Mouse (Mus musculus) testis, adult 2 months (tissue): ENCODE data around the gene Arhgef2.

Source experiments
- CTCF ChIP-seq: fragments of 200-500 bp; IDR thresholded peaks from 2 replicates; pipeline ENCODE4 v1.5.1; 2012; ENCODE audit warnings: low read depth, mild to moderate bottlenecking, inconsistent platforms, low read length, moderate library complexity; ENCODE audit not compliant: control insufficient read depth, insufficient read depth, insufficient replicate concordance
- POLR2A ChIP-seq: fragments of 200-500 bp; IDR thresholded peaks from 2 replicates; pipeline ENCODE4 v1.6.1; 2012; ENCODE audit warnings: low read depth, mild to moderate bottlenecking, inconsistent platforms, low read length, moderate library complexity; ENCODE audit not compliant: control insufficient read depth

GRCm38 (mm10) chr3:88615902-88616391 is 10.2 kb downstream of the Arhgef2 start:
- TF ChIP-seq CTCF (no peak), POLR2A (no peak)
